Mouse (Mus musculus) T-helper 2 cell (primary cell): ENCODE data around the gene Rasgrp4.
"Not testable (repeated sequence)": the region's sequence is repeated elsewhere in the genome, so short reads cannot be mapped to it uniquely, and the experiment has no call there.

Source experiments
- in situ Hi-C: fragments of 300-600 bp; cut with MboI, MseI; formaldehyde crosslinking; loops from one replicate; pipeline ENCODE4 v1.15.1; 2025; ENCODE audit warnings: high pct_unique_total_duplicates

Rasgrp4 gene

GRCm38 (mm10) chr7:29134693-29135386 lies at the start of gene Rasgrp4:
TSS of gene Rasgrp4 (plus strand) at chr7:29134851.
- in situ Hi-C loops = no loop called here

DNA sequence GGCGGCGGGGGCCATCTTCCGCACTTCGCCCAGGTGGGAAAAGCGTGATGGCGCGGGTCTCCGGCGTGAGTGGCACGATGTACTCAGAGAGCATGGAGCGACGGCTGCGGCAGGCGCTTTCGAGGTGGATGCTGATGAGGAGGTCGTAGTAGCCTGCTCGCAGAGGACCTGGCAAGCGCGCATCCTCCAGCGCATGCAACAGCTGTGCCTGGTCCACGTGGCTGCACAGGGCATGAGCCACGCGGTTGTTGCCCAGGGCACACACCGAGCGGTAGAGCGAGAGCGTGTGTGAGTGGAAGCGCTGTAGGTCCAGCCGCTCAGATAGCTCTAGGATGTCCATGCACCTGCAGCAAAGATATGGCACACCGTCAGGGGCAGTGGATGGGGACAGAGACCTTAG lies 48.7 kb upstream of the Rasgrp4 start:
- in situ Hi-C loops = loop anchor here (5.0 to 25.0 kb wide), 2 partner anchors 34 to 974 kb away; no protein-coding TSS in a partner anchor

GRCm38 (mm10) chr7:29086902-29087301 lies 47.7 kb upstream of the Rasgrp4 start:
- in situ Hi-C loops = loop anchor here (5.0 to 25.0 kb wide), 2 partner anchors 35 to 975 kb away; no protein-coding TSS in a partner anchor

DNA sequence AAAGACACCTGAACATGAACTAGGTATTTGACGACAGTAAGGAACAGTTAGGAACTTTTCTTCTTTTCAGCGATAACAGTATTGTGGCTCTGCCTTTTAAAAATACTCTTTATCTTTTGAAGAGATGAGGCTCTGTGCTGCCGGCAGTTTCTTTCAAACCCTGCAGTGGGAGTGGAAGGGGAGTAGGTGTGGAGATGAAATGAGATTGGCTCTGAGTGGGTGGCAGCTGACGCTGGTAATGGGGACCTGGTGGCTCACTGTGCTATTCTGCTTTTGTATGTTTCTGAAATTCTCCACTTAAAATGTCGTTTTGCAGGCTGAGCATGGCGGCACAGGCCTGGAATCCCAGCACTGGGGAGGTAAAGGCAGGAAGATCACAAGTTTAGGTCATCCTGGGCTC lies 45.8 kb upstream of the Rasgrp4 start:
- in situ Hi-C loops = loop anchor here (5.0 to 25.0 kb wide), 2 partner anchors 37 to 977 kb away; no protein-coding TSS in a partner anchor

DNA sequence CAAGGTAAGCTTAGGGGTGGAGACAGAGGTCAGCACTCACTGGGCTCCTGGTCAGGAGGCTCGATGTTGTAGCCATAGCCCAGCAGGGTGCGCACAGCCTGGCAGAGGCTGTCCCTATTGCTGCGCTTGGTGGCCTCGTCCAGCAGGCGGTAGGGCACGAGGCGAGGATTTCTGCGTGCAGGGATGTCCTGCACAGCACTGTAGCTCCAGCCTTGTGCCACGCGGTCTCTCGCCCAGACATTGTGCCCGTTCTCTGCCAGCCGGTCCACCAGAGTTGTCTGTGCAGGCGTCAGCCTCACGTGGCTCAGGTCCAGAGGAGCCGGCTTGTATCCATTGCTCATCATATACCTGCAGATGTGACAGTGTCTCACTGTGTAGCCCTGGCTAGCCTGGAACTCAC lies 37.5 kb upstream of the Rasgrp4 start:
- in situ Hi-C loops = loop anchor here (25.0 kb wide), 1 partner anchor 985 kb away; no protein-coding TSS in a partner anchor

- in situ Hi-C loops = no loop called here
These were observed 33.2 kb upstream of the Rasgrp4 start for GRCm38 (mm10) chr7:29101286-29102017.

DNA sequence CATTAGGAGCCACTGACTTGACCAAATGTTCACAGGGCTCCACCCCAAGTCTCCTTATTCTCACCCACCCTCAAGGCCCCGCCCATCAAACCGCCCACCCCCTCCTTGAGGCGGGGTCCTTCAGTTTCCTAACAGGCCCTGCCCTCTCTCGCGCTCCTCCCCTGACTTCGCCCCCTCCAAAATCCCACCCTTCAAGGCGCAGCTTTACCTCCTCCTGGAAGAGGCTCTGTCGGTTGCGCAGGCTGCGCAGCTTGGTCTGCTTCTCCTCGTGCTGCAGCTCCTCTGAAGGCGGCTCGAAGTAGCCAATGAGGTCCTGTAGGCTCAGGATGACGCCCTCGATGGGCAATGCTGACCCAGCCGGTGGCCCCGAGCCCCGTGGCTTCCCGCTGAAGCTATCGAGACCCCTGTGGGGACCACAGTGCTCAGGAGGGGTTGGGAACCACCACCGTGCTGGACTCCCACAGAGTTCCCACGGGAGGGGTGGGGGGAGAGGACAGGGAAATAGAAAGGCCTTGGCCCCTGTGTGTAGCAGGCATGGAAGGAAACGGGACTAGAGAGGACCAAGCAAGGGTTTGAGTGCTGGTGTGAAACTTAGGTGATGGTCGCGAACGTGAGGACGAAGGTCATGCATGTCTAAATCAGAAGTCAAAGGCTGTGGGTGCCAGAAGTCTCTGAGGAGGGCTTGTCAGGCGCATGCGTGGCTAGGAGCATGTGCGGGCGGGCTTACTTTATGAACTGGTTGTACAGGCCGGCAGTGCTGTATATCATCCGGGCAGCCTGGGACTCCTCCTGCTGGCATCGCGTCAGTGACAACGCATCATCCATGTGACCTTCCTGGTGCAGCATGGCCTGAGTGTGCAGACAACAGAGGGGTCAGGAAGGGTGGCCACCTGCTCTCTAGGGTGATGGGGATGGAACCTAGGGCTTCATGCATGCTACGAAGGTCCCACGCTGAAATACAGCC lies 25.4 kb upstream of the Rasgrp4 start:
- in situ Hi-C loops = no loop called here

DNA sequence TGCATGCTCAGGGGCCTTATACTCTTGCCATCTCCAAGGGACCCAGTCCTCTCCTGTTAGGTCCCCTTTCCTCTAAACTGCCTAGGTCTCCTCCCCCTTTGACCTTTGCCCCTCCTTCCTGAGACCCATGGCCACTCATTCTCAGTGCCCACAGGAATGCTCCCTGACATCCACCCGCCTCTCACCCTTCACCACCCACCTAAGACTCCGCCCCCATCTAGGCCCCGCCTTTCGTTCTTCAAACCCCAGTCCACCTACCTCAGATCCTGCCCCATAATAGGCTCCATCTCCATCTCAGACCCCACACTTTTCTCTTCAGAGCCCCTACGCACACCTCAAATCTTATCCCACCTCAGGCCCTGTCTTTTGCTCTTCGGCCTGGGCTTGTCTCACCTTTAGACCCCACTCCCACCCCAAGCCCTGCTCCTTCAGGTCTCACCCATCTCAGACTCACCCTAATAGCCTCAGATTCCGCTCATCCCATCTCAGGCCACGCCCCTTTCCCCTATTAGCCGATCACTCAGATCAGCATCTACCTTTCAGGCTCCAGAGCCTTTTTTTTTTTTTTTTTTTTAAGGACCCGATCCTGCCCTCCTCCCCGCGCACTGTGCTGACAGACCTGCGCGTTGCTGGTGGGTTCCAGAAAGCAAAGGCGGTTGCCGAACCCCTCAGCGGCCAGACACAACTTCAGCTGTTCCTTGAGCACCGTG lies 16.4 kb upstream of the Rasgrp4 start:
- in situ Hi-C loops = loop anchor here (5.0 kb wide), 1 partner anchor 46 kb away; no protein-coding TSS in a partner anchor

- in situ Hi-C loops = loop anchor here (5.0 kb wide), 1 partner anchor 47 kb away; no protein-coding TSS in a partner anchor
These were observed 15.1 kb upstream of the Rasgrp4 start for GRCm38 (mm10) chr7:29119526-29119925.

- in situ Hi-C loops = no loop called here
These were observed 11.8 kb upstream of the Rasgrp4 start for GRCm38 (mm10) chr7:29122821-29123220.

- in situ Hi-C loops = no loop called here
These were observed 10.9 kb upstream of the Rasgrp4 start for GRCm38 (mm10) chr7:29123531-29124358.

- in situ Hi-C loops = loop anchor here (5.0 kb wide), 1 partner anchor 47 kb away; the partner anchor contains the start of genes Ggn and Spred3
These were observed 9.7 kb upstream of the Rasgrp4 start, which contains the start of gene Ryr1 for GRCm38 (mm10) chr7:29124970-29125369. TSS of gene Ryr1 (minus strand) at chr7:29125179.

GRCm38 (mm10) chr7:29126173-29126915 lies 8.3 kb upstream of the Rasgrp4 start:
- in situ Hi-C loops = loop anchor here (5.0 kb wide), 1 partner anchor 46 kb away; the partner anchor contains the start of genes Ggn and Spred3

DNA sequence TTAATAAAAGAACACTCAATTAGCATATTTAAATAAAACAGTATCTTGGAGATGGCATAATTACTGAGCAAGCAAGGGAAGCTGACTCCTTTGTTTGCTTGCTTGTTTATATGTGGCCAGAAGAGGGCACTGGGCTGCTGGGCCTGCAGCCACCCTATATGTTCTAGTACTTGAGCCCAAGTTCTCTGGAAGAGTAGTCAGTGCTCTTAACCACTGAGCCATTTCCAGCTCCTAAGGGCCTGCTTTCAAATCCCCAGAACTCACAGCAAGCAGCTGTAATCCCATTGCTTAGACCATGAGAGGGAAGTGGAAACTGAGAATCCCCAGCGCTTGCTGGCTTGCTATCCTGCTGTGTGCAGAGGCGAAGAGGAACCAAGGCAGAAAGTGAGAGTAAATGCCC lies 5.9 kb upstream of the Rasgrp4 start:
- in situ Hi-C loops = loop anchor here (5.0 kb wide), 1 partner anchor 44 kb away; the partner anchor contains the start of genes Ggn and Spred3

DNA sequence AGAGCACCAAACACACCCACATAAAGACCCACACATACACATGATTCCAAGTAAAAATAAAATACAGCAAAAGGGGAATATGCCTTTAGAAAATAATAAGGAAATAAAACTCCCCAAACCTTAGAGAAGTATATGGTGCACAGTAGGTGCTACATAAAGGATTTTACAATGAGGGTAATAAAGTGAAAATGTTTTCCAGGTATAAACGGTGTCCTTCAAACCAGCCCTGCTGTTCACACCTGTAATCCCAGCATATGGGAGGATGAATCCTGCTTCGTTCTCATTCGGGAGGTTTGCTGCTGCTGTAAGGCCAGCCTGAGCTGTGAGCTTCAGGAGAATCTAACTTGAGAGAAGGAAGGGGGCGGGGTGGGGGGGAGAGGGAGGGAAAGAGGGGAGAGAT lies 421 bp upstream of the Rasgrp4 start:
- in situ Hi-C loops = no loop called here

DNA sequence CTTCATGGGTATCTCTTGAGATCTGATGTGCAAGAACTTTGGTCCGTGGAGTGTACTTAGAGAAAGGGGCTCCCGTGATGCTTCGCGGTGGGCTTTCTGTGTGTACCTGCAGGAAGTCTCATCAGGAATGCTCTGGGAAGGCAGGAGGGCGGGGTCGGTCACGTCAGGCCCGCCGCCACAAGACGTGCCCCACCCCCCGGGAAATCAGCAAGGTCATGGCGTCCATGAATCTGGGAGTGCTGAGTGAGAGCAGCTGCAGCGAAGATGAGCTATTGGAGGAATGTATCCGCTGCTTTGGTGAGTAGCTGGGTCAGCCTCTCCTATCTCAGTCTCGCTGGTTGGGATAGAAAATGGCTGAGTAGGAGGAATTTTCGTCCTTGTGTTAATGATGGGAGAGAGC lies 2.8 kb downstream of the Rasgrp4 start:
- in situ Hi-C loops = no loop called here

DNA sequence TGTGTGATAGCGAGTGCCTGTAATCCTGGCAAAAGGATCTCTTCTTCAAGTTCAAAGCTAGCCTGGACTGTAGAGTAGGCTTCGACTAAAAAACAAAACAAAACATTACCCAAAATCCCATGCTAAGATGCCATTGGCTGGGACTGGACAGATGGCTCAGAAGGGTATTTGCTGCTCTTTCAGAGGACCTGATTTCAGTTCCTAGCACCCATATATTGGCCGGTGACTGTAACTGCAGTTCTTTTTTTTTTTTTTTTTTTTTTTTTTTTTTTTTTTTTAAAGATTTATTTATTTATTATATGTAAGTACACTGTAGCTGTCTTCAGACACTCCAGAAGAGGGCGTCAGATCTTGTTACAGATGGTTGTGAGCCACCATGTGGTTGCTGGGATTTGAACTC lies 4.6 kb downstream of the Rasgrp4 start:
- in situ Hi-C loops = not testable (repeated sequence)

DNA sequence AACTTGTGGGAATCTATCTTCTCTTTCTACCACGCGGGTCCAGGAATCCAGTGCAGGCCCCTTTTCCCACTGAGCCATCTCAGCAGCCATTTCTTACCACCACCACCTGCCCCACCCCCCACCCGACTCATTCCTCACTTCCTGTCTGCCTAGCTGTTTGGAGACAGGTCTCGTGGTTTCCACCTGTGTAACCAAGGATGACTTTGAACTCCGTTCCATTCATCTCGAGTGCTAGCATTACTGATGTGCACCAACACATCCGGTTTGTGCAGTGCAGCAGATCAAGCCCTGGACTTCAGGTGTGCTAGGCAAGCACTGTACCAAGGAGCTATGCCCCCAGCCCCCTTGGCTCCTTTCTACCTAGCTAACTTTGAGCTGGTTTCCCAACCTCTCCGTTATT lies 6.8 kb downstream of the Rasgrp4 start:
- in situ Hi-C loops = no loop called here

- in situ Hi-C loops = no loop called here
These were observed 9.4 kb downstream of the Rasgrp4 start for GRCm38 (mm10) chr7:29144006-29144405.
